In the genomic region with DNA sequence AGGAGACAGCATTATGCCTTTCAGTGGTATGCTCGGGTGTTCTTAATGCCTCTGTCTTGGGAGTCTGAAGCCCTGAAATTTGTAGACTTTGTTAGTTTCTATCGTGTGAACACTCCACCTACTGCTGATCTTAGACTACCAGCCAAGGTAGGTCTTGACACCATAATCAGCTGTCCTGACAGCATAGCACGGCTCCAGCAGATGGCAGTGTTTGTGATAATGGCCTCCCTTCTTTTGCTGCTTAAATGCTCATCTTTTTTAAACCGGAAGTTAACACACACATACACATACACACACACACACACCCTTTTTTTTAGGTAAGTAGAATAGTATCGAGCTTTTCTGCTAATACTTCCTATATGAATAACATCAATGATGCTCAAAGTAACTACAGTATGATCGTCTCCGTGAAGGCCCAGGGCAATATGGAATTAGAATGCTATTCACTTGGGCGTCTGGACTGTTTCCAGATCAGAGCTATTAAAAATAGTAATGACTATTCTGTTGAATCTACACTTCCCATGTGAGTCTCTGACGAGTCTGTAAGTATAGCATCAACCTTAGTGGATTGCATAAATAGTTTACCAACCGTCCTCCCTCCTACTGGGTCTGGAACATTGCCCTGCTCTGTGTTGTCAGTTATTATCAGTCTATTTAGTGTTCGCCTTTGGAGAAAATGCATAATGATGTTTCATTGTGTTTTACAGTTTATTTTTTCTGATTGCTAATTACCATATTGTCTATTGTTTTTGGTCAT, we compare ENCODE assay signal across 10 mouse cellular contexts.
DNase-seq lines count a peak whose midpoint lies in the region; ATAC-seq lines count a peak whose summit lies in the region.
"Had no signal": no experiment of that assay in that cellular context is flagged by ENCODE, and none has a peak within 500 bp of the region (broad histone marks: within the 10 kb centered on the region; RNA-seq: fewer than 3 reads in every experiment).

No protein-coding gene starts in this region.

- H3K9me3 ChIP-seq in heart, embryonic 10.5 days, result no peaks in the 10 kb centered on the region
- H3K9me3 ChIP-seq: heart, embryonic 15.5 days; megakaryocyte, embryonic 14.5 days had no signal

- no peaks in the 10 kb centered on the region for H3K27me3 ChIP-seq in heart, embryonic 10.5 days (ENCODE audit: insufficient read depth, poor library complexity, severe bottlenecking)
- H3K27me3 ChIP-seq: heart, embryonic 15.5 days had no signal

- H3K4me1 ChIP-seq in heart, embryonic 10.5 days, result no peaks in the 10 kb centered on the region
- H3K4me1 ChIP-seq: heart, embryonic 15.5 days had no signal

- intact Hi-C loops in heart, postnatal 36 days (cut with DNase I), result loop anchor here (5.0 kb wide), 5 partner anchors 46 to 216 kb away; no protein-coding TSS in a partner anchor

- H3K27ac ChIP-seq in heart, embryonic 10.5 days, result no peak overlapping the region
- H3K27ac ChIP-seq: heart, embryonic 15.5 days had no signal

- WGBS in heart, embryonic 10.5 days, result 75% methylated on average over 11 of the region's 11 CpGs

- no peak for ATAC-seq in erythroblast, adult 5-6 weeks (replicated peaks; ENCODE audit: low FRiP score, poor library complexity, severe bottlenecking)

- no peak overlapping the region for H3K4me3 ChIP-seq in heart, embryonic 10.5 days
- H3K4me3 ChIP-seq: heart, embryonic 15.5 days; megakaryocyte, embryonic 14.5 days had no signal

- peak; percentile 45 for DNase-seq in heart, adult 8-10 months (ENCODE audit: low spot score)
- DNase-seq in heart, embryonic 10.5 days (ENCODE audit: low spot score), result no peak
- DNase-seq in urinary bladder, adult 18-20 months (ENCODE audit: low spot score in 2 of 2), result peak; percentile 21 to 37
- no peak for DNase-seq in urinary bladder, adult 2 months (ENCODE audit: low spot score)
- peak; percentile 69 for DNase-seq in cerebellum, adult 9-11 months
- peak; percentile 61 to 63 for DNase-seq in heart, postnatal 36 days
- DNase-seq in lung, postnatal 10 days, result peak; percentile 68

- H3K36me3 ChIP-seq in heart, embryonic 10.5 days, result no peaks in the 10 kb centered on the region
- H3K36me3 ChIP-seq: heart, embryonic 15.5 days had no signal

Comparison
In these comparisons a context has a peak if more than half of its experiments do, and no peak if none do; other contexts are left out.
1. DNase-seq: peak in heart, adult 8-10 months (single experiment), urinary bladder, adult 18-20 months (2 of 2), cerebellum, adult 9-11 months (single experiment), heart, postnatal 36 days (2 of 2) and lung, postnatal 10 days (single experiment); none in heart, embryonic 10.5 days (single experiment) and urinary bladder, adult 2 months (single experiment).